Mouse (Mus musculus) testis, adult 2 months (tissue): ENCODE results near the gene Ripor3.

Experiments
- CTCF ChIP-seq: fragments of 200-500 bp; IDR thresholded peaks from 2 replicates; pipeline ENCODE4 v1.5.1; 2012; ENCODE audit warnings: low read depth, mild to moderate bottlenecking, inconsistent platforms, low read length, moderate library complexity; ENCODE audit not compliant: control insufficient read depth, insufficient read depth, insufficient replicate concordance
- POLR2A ChIP-seq: fragments of 200-500 bp; IDR thresholded peaks from 2 replicates; pipeline ENCODE4 v1.6.1; 2012; ENCODE audit warnings: low read depth, mild to moderate bottlenecking, inconsistent platforms, low read length, moderate library complexity; ENCODE audit not compliant: control insufficient read depth

- TF ChIP-seq CTCF: no peak
- no peak for TF ChIP-seq POLR2A
Measured at GRCm38 (mm10) chr2:167962347-167962746, 48.1 kb downstream of the Ripor3 start.
